Mouse (Mus musculus) fibroblast of lung, adult 2 months (primary cell): ENCODE results near the gene Nrsn2.

ENCODE experiments used
- DNase-seq: peaks from one replicate; pipeline ENCODE4 v3.0.0-alpha.2; 2011; ENCODE audit warnings: low read depth

The Nrsn2 gene

DNA sequence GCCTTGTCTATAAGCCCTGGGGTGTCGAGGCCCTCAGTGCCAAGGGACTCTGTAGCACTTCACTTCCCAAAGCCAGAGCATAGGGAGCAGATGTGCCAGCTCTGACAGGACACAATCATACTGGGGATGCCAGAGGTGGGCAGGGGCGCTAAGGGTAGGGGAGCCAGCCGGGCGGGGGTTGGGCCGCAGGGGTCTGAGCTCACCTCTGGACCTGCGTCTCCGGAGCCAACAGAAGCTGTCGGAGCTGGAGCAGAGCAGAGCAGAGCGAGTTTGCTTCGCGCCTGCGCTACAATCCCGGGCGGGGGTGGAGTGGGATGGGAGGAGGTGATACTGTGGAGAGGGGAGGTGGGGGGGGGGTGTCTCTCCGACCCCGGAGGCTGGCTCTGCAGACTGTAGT lies at the start of gene Nrsn2:
Gene Nrsn2 (minus strand): TSS at position 294 of the 397 bp plus-strand sequence.
- DNase-seq = no peak

DNA sequence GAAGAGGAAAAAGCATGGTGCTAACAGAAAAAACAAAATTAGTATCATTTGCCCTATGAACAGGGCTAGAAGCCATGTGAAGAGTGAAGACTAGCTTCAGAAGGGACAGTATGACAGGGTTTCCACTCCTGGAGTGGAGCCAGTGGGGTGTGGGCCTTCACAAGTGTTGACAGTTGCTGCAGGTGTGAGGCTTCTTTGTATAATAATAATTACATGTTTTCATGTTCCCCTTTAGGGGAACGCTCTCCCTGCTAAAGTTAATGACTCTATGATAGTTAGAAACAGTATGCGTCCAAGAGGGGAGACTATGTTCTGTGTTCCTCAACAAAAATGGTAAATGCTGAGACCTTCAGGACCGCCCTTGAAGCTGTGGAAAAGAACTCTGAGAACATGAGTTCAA lies 39.3 kb upstream of the Nrsn2 start:
- DNase-seq = no peak

DNA sequence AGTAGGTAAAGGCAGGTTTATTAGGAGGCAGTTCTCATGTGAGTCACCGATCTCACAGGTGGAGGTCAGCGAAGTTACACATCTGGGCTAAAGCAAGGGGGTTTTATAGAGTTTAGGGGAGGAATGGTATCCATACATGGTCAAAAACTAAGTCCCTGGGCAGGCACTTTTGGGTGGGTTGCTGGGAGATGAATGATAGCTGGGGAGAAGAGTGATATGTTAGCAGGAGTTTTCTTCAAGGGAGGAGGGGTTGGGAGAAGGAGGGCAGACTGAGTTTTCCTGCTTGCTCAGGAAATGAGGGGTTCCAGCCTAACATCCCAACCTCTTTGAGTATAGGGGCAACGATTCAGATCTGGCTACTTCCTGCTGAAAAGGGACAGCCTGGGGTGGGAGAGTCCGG lies 38.8 kb upstream of the Nrsn2 start, which contains the start of gene 6820408C15Rik:
Gene 6820408C15Rik (plus strand): TSS at position 301 of the 400 bp plus-strand sequence.
- no peak for DNase-seq

DNA sequence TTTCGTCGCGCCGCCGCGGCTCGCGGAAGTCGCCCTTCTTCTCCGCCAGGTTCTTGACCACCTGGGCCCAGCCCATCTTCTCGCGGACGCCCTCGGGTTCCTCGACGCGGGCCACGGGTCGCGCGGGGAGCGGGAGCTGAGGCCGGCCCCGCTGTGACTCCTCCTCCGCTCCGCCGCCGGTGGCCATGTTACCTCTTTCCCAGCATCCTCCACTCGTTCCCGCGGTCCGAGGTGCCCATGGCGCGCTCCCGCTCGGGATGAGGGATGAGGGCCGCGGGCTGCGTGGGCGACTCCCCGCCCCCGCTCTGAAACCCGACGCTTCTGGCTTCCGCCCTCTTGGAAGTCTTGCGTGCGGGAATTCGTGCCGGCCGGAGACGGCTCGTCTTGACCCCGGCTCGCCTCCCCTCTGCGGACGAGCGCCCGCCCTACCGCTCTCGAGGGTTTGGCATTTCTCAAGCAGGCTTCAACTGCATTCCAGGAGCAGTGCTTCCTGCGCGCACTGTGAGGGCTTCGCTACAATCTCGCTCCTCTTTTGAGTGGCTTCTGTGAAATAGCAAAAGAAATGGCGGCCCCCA lies 38.2 kb upstream of the Nrsn2 start, which contains the start of gene Zcchc3:
Gene Zcchc3 (minus strand): TSS at position 437 of the 575 bp plus-strand sequence.
- DNase-seq = no peak

- no peak for DNase-seq
These were observed 37.5 kb upstream of the Nrsn2 start for GRCm38 (mm10) chr2:152413765-152414584.

DNA sequence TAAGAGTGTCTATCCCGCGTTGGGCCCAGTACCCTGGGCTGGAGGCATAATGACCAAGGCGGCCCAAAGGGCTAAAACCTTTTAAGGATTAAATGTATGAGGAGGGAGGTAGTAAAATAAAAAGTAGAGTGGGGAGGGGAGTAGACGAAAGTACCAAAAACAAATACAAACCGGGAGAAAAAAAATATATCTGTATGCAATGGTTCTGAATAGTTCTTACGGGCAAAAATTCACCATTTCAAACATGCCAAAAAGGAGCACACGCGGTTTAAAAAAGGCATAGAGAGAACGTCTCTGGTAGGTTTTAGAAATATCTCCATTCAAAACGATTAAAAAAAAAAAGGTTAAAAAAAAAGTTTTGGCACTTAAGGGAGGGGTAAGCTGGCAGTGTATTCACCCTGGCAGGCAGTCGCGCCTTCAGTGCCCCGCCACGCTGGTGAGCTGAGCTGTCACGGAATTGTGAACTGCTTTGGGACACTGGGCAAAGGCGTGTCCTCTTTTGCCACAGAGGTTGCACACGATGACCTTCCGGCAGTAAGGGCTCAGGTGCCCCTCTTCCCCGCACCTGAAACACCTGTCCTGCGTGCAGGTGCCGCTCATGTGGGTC lies 36.8 kb upstream of the Nrsn2 start:
- no peak for DNase-seq

DNA sequence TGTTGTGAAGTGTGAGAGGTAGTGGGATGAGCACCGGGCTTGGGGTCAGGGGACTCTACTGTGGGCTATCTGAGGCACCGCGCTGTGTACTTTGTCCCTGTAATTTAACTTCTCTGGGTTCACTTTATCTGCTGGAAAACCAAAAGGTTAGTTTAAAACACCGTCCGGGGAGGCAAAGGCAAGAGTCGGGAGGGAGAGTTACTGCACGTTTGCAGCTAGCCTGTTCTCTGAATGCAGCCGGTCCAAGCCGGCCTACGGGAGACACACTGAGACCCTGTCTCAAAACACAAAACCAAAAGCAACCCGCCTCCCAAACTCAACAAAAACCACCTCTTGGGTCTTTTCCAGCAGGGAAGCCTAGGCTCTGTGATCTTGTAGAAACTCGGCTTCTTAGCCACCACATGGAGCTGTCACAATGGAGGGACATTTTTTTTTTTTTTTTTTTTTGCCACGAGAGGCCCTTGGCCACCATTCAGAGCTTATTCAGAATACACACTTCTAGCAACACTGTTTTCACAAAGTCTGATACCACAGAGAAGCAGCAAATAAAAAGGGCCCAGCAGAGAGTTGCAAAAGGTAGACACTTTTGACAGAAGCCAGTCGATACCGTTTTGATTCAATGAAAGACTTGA lies 36.2 kb upstream of the Nrsn2 start:
- no peak for DNase-seq

- no peak for DNase-seq
These were observed 35.0 kb upstream of the Nrsn2 start for GRCm38 (mm10) chr2:152411471-152411870.

GRCm38 (mm10) chr2:152410971-152411371 lies 34.5 kb upstream of the Nrsn2 start:
- DNase-seq = no peak

GRCm38 (mm10) chr2:152409781-152410180 lies 33.3 kb upstream of the Nrsn2 start:
- DNase-seq = no peak

- DNase-seq = peak; percentile 87
These were observed 29.7 kb upstream of the Nrsn2 start for GRCm38 (mm10) chr2:152406126-152406525.

DNA sequence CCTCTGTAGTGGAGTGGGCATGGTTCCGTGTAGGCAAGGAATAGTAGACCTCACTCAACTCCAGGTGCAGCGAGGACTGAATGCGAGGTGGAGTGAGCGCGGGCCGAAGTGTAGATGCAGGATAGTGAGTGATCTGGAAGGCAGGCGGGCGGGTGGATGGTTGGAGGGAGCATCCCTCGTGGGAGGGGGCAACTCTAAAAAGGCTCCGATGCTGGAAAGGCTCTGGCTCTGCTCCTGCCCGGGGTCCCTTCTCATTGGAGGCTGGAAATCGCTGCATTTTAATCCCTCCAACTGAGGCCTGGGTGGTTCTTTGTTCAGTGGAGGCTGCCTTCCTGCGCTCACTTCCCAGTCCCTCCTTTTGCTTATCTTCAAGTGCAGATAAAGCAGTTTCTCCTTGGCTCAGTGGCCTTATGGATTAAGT lies 22.7 kb upstream of the Nrsn2 start:
- DNase-seq = no peak

- DNase-seq = no peak
These were observed 22.3 kb upstream of the Nrsn2 start for GRCm38 (mm10) chr2:152398691-152399090.

GRCm38 (mm10) chr2:152397680-152398435 lies 21.4 kb upstream of the Nrsn2 start, which contains the start of gene Sox12:
TSS of gene Sox12 (minus strand) at chr2:152398063.
- no peak for DNase-seq

DNA sequence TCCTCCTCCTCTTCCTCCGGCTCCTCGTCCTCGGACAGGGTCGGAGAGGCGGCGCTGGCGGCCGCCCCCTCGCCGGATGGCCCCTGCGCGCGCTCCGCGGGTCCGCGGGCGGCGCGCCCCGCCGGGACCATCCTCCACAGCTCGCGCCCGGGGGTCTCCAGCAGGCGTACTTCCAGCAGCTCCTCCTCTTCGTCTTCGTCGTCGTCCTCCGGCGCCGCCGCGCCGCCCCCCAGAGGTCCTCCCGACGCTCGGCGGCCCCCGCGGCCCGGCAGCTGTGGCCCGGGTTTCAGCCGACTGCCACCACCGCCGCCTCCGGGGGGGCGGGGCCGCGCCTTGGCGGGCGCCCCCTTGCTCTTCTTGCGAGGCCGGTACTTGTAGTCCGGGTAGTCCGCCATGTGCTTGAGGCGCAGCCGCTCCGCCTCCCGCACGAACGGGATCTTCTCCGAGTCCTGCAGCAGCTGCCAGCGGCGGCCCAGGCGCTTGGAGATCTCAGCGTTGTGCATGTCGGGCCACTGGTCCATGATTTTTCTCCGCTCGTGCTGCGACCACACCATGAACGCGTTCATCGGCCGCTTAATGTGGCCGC lies 20.7 kb upstream of the Nrsn2 start:
- no peak for DNase-seq

- peak; percentile 76 for DNase-seq
These were observed 19.9 kb upstream of the Nrsn2 start for GRCm38 (mm10) chr2:152396110-152397003.

GRCm38 (mm10) chr2:152395271-152395920 lies 19.0 kb upstream of the Nrsn2 start:
- no peak for DNase-seq

DNA sequence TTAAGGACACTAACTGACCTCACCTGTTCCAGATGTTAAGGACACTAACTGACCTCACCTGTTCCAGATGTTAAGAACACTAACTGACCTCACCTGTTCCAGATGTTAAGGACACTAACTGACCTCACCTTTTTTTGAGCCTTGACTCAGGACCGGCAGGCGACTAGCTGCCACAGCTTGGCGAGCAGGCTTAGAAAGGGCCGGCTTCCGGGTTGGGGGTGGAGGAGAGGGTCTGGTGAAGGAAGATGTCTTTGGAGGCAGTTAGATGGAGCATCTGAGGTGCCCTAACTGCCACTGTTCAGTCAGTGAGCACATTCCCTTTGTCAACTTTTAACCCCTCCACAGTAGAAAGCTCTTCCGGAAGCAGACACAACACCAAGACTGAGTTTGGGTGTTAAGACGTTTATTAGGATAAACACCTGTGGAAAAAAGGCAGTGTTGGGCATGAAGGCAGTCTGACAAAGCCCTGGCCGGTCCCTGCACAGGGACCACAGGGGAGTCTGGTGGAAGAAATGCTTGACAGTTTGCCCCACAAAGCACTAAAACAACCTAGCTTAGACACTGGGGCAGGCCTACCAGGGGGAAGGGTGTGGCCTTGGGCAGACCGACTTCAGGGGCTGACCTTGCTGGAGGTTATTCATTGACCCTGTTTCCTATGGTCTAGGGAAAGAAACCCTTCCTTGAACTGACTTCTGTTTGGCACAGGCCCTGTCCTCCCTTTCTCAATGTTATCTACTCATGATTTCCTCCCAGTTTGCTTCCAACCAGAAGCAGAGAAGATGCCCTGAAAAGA lies 17.0 kb upstream of the Nrsn2 start:
- DNase-seq = no peak

- no peak for DNase-seq
These were observed 16.3 kb upstream of the Nrsn2 start for GRCm38 (mm10) chr2:152392786-152393185.
